Mouse (Mus musculus) embryonic facial prominence, embryonic 12.5 days (tissue): Measurements from ENCODE around the gene Sdhd. TPM values are rescaled to one million over a fixed set of nuclear protein-coding genes. Genes with fewer than 3 reads are reported as not detected.

Source experiments
- ATAC-seq: fragments of 200-750 bp; cut with Nextera tagmentation; 2 replicates; pipeline ENCODE4 v1.8.0; 2017; ENCODE audit not compliant: insufficient number of reproducible peaks, insufficient read depth, low FRiP score, low TSS enrichment
- H3K27ac ChIP-seq: fragments of 300-500 bp; sonication (generic); 2 replicates; pipeline ENCODE4 v1.5.1; 2016; ENCODE audit warnings: mild to moderate bottlenecking
- H3K27me3 ChIP-seq: fragments of 300-500 bp; sonication (generic); 2 replicates; pipeline ENCODE4 v1.6.1; 2016; ENCODE audit warnings: mild to moderate bottlenecking, moderate library complexity
- H3K36me3 ChIP-seq: fragments of 300-500 bp; sonication (generic); 2 replicates; pipeline ENCODE4 v1.6.1; 2016; ENCODE audit warnings: mild to moderate bottlenecking
- H3K4me1 ChIP-seq: fragments of 300-500 bp; sonication (generic); 2 replicates; pipeline ENCODE4 v1.6.1; 2016
- H3K4me2 ChIP-seq: fragments of 300-500 bp; sonication (generic); replicated peaks from 2 replicates; pipeline ENCODE4 v1.6.1; 2016; ENCODE audit warnings: mild to moderate bottlenecking, moderate library complexity
- H3K4me3 ChIP-seq: fragments of 300-500 bp; sonication (generic); 2 replicates; pipeline ENCODE4 v1.5.1; 2016; ENCODE audit warnings: mild to moderate bottlenecking
- H3K9ac ChIP-seq: fragments of 300-500 bp; sonication (generic); 2 replicates; pipeline ENCODE4 v1.6.1; 2016; ENCODE audit warnings: mild to moderate bottlenecking, moderate library complexity
- H3K9me3 ChIP-seq: fragments of 300-500 bp; sonication (generic); 2 replicates; pipeline ENCODE4 v1.6.1; 2016; ENCODE audit warnings: mild to moderate bottlenecking, moderate library complexity
- WGBS: fragments of 180-500 bp; shearing (Covaris S2); methylation state at CpG from one replicate; pipeline ENCODE4 v1.1.7; 2016; 5-methylcytosine and 5-hydroxymethylcytosine counted together
- polyA plus RNA-seq: library from polyadenylated mRNA; unstranded; fragments of >200 nt; fragmentation: Nextera tagmentation; extraction: Ambion mirVana; gene quantifications from 2 replicates; pipeline ENCODE4 v1.2.1, GENCODE M21; 2016

The Sdhd gene
- polyA plus RNA-seq, 1 experiment from 2014 or later = 240 TPM

DNA sequence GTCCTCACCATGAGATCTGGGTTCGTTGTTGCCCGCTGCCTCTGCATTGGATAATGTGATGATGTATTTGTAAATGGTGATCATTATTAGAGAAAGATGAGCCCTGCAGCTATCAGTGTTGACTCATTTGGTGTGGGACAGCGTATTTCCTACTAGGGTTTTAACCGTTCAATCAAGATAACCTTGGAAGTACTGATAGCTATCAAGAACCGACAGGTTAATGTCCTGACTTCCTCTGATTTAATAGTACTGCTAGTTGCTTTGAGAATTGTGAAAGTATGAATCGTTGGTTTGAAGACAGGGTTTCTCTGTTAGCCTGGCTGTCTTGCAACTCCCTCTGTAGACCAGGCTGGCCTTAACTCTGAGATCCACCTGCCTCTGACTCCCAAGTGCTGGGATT lies 726 bp upstream of the Sdhd start:
- H3K36me3 ChIP-seq = peaks cover 25% of the 10 kb centered on the region
- no peaks in the 10 kb centered on the region for H3K9me3 ChIP-seq
- peak overlapping the region; percentile 80 for H3K9ac ChIP-seq
- peak overlapping the region; percentile 85 for H3K27ac ChIP-seq
- H3K27me3 ChIP-seq = no peaks in the 10 kb centered on the region
- WGBS = 3% methylated on average over 6 of the region's 6 CpGs
- peak overlapping the region; percentile 84 for H3K4me3 ChIP-seq
- peaks cover 22% of the 10 kb centered on the region for H3K4me1 ChIP-seq
- H3K4me2 ChIP-seq = peak overlapping the region; percentile 89
- ATAC-seq = no peak

- no peaks in the 10 kb centered on the region for H3K9me3 ChIP-seq
- H3K4me2 ChIP-seq = peak overlapping the region; percentile 89
- no peaks in the 10 kb centered on the region for H3K27me3 ChIP-seq
- peak overlapping the region; percentile 80 for H3K9ac ChIP-seq
- peak overlapping the region; percentile 85 for H3K27ac ChIP-seq
- ATAC-seq = peak; percentile 90
- H3K4me3 ChIP-seq = peak overlapping the region; percentile 84
- under 1% methylated on average over 24 of the region's 24 CpGs for WGBS
- peaks cover 24% of the 10 kb centered on the region for H3K36me3 ChIP-seq
- peaks cover 22% of the 10 kb centered on the region for H3K4me1 ChIP-seq
Measured at GRCm38 (mm10) chr9:50603998-50604324, 349 bp upstream of the Sdhd start.

DNA sequence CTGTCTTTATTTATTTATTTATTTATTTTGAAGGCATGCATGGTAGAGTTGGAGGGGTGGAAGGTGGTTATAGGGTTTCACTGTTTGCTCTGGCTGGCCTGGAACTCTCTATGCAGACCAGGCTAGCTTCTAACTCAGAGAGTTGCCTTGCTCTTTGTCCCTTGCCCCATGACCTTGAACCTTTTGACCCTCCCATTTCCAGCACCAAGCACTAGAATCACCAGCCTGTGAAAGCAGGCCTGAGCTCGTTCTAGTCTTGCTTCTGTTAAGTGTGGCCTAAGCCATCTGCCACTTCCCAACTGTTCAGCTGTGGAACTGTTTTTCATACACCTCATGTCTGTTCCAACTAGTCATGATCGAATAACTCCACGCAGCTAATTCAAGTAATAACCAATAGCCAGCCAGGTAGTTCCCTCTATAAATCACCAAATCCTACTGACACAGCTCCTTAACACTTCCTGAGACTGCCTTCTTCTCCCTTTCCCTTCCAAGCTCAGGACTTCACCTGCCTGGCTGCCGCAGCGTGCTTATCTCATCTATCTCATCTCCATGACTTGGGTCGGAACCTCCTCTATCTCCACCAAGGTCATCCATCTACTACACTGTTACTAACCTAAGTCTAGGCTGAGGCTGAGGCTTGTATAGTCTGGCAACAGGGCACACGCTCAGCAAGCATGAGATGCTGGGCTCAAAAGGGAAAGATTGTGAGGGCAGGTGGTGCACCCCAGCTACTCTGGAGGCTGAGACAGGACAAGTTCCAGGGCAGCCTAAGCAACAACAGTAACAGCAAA lies 1.4 kb downstream of the Sdhd start:
- peak overlapping the region; percentile 79; the same call in 1 of the 2 replicates for H3K9ac ChIP-seq
- peaks cover 27% of the 10 kb centered on the region for H3K36me3 ChIP-seq
- no peak for ATAC-seq

DNA sequence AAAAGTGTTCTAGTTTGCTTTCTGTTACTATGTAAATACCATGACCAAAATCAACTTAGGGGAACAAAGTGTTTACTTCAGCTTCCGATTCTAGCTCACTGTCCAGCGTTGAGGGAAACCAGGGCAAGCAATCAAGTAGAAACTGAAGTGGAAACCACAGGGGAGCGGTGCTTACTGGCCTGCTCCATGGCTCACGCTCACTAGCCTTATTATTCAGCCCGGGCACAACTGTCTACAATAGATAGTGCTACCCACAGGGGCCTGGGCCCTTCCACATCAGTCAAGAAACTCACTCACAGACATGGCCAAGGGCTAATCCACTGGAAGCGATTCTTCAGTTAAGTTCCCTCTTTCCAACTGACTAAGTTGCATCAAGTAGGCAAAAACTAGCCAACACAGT lies 2.1 kb downstream of the Sdhd start:
- Histone ChIP-seq H3K9me3 (no peaks in the 10 kb centered on the region), H3K4me1 (peaks cover 22% of the 10 kb centered on the region), H3K27ac (no peak overlapping the region), H3K4me3 (no peak overlapping the region), H3K4me2 (no peak overlapping the region), H3K36me3 (peaks cover 30% of the 10 kb centered on the region), H3K9ac (no peak overlapping the region), H3K27me3 (no peaks in the 10 kb centered on the region)
- ATAC-seq = no peak
- 86% methylated on average over 6 of the region's 6 CpGs for WGBS

More for the DNA sequence above, 1.4 kb downstream of the Sdhd start:
- H3K27me3 ChIP-seq = no peaks in the 10 kb centered on the region
- 87% methylated on average over 7 of the region's 7 CpGs for WGBS
- H3K27ac ChIP-seq = no peak overlapping the region
- H3K4me3 ChIP-seq = peak overlapping the region; percentile 84
- H3K4me1 ChIP-seq = peaks cover 22% of the 10 kb centered on the region
- no peaks in the 10 kb centered on the region for H3K9me3 ChIP-seq
- H3K4me2 ChIP-seq = peak overlapping the region; percentile 89

DNA sequence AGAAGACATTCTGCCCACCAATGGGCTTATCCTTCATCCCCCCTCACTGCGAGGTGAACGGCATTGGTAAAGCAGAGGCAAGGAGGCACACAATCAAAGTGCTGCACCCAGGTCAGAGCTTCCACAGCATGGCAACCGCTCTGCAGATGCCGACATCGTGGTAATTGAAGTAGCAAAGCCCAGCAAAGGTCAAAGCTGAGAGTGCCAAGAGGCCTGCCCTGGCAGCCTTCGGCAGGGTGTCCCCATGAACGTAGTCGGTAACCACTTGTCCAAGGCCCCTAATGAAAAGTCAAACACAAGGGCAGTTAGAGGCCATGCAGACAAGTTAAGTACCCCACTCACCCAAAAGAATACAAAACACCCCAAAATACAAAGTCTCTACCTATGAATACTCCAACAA lies 6.6 kb downstream of the Sdhd start:
- H3K9me3 ChIP-seq = no peaks in the 10 kb centered on the region
- WGBS = 97% methylated on average over 8 of the region's 8 CpGs
- peaks cover 45% of the 10 kb centered on the region for H3K36me3 ChIP-seq
- no peaks in the 10 kb centered on the region for H3K27me3 ChIP-seq
- no peak overlapping the region for H3K9ac ChIP-seq
- no peak for ATAC-seq
- no peak overlapping the region for H3K27ac ChIP-seq
- H3K4me1 ChIP-seq = peaks cover 4% of the 10 kb centered on the region
- H3K4me3 ChIP-seq = no peak overlapping the region
- H3K4me2 ChIP-seq = no peak overlapping the region

DNA sequence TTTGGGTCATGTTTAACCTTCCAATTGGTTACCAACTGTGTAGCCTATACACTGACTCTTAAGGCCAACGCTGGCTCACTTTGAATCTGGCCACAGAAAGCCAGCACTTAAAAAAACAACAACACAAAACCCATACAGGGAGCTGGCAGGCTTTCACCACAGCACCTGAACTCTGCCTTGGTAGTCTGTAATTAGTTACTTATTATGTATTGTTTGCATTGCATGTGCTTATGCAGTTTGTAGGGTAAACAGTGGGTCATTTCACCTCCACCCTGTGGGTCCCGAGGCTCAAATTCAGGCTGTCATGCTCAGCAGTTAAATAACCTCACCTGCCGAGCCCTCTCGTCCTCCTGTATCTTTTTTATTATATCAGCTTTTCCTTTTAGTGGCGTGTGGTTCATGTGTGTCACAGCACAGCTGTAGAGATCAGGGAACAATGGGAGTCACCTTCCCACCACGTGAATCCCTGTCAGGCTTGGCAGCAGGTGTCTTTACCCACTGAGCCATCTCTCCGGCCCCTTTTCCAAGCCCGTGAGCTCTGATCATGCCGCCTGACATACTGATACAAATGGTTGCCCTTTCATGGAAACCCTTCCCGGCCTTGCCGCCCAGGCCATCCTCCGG lies 8.7 kb downstream of the Sdhd start:
- WGBS = 80% methylated on average over 12 of the region's 12 CpGs
- Histone ChIP-seq H3K4me1 (no peaks in the 10 kb centered on the region), H3K9ac (no peak overlapping the region), H3K4me2 (no peak overlapping the region), H3K9me3 (no peaks in the 10 kb centered on the region), H3K36me3 (peaks cover 45% of the 10 kb centered on the region), H3K27ac (no peak overlapping the region), H3K27me3 (no peaks in the 10 kb centered on the region), H3K4me3 (no peak overlapping the region)
- ATAC-seq = no peak

- H3K36me3 ChIP-seq = peaks cover 34% of the 10 kb centered on the region
- H3K4me3 ChIP-seq = no peak overlapping the region
- H3K27me3 ChIP-seq = no peaks in the 10 kb centered on the region
- H3K27ac ChIP-seq = no peak overlapping the region
- WGBS = 76% methylated on average over 3 of the region's 3 CpGs
- no peaks in the 10 kb centered on the region for H3K9me3 ChIP-seq
- H3K9ac ChIP-seq = no peak overlapping the region
- H3K4me2 ChIP-seq = no peak overlapping the region
- no peak for ATAC-seq
- no peaks in the 10 kb centered on the region for H3K4me1 ChIP-seq
Measured at GRCm38 (mm10) chr9:50593544-50593943, 10.1 kb downstream of the Sdhd start.

DNA sequence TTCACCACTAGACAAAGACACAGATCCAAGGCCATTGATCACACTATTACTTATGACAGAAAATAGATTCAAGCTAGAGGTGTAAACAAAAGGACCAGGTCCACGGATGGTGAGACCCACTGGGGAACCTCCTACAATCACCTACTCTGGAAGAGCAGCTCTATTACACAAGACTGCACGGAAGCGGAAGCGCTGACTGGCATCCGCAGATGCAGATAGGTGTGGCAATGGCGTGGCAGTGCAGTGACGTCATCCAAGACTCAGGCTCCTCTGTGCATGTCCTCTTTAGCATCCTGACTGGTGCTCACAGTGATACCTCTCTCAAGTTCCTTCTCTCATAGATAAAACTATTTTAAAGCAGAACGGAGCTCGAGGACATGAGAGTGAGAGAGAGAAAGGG lies 10.7 kb downstream of the Sdhd start:
- 89% methylated on average over 9 of the region's 9 CpGs for WGBS
- Histone ChIP-seq H3K27me3 (no peaks in the 10 kb centered on the region), H3K4me2 (no peak overlapping the region), H3K36me3 (peaks cover 28% of the 10 kb centered on the region), H3K4me3 (no peak overlapping the region), H3K9me3 (no peaks in the 10 kb centered on the region), H3K27ac (no peak overlapping the region), H3K9ac (no peak overlapping the region), H3K4me1 (no peaks in the 10 kb centered on the region)
- ATAC-seq = no peak

GRCm38 (mm10) chr9:50590856-50591518 lies 12.6 kb downstream of the Sdhd start:
- Histone ChIP-seq H3K9me3 (no peaks in the 10 kb centered on the region), H3K4me2 (no peak overlapping the region), H3K4me3 (no peak overlapping the region), H3K36me3 (peaks cover 11% of the 10 kb centered on the region; the same call in 1 of the 2 replicates), H3K9ac (no peak overlapping the region), H3K4me1 (no peaks in the 10 kb centered on the region), H3K27me3 (no peaks in the 10 kb centered on the region), H3K27ac (no peak overlapping the region)
- no peak for ATAC-seq
- 77% methylated on average over 10 of the region's 10 CpGs for WGBS

DNA sequence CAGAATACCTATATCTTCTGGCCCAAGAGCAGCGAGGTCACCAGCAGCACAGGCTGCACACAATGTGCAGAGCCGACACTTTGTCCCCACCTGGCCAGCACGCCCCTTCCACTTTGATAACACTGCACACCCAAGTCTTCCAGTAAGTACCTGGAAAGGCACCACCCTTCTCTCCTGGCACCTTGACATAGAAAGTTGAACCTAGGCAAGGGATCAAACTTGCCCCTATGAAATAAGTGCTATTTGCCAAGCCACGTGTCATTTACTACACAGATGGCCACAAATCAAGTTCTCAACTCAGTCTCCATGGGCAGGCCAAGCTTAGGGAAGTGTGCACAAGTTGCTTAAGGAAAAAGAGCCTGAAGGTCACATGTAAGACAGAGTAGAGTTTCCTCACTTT lies 16.7 kb downstream of the Sdhd start:
- Histone ChIP-seq H3K27me3 (no peaks in the 10 kb centered on the region), H3K27ac (no peak overlapping the region), H3K4me1 (no peaks in the 10 kb centered on the region), H3K36me3 (no peaks in the 10 kb centered on the region), H3K4me3 (no peak overlapping the region), H3K4me2 (no peak overlapping the region), H3K9ac (no peak overlapping the region), H3K9me3 (no peaks in the 10 kb centered on the region)
- WGBS = 72% methylated on average over 4 of the region's 4 CpGs
- ATAC-seq = no peak

GRCm38 (mm10) chr9:50585145-50585818 lies 18.3 kb downstream of the Sdhd start:
- Histone ChIP-seq H3K4me2 (no peak overlapping the region), H3K27ac (no peak overlapping the region), H3K9me3 (no peaks in the 10 kb centered on the region), H3K36me3 (no peaks in the 10 kb centered on the region), H3K4me3 (no peak overlapping the region), H3K9ac (no peak overlapping the region), H3K27me3 (no peaks in the 10 kb centered on the region), H3K4me1 (no peaks in the 10 kb centered on the region)
- 78% methylated on average over 6 of the region's 6 CpGs for WGBS
- no peak for ATAC-seq
